In the genomic region with DNA sequence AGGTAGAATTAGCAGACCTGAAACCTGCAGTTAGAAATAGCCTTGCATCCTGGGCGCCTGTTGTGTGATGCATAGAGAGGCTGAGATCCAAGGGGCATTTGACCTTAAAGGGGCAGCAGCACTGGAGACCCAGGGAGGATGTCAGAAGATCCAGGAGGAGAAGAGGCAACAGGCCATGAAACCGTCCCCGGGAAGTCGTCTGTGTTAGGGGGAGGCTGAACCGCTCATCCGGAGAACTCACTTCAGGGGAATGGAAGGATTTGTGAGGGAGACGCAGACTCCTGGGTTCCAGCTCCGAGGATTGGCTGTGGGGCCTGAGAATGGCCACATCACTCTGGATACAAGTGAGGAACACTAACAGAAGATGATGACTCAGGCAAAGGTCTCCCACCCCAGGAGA, we compare ENCODE assay signal across 22 mouse cellular contexts.
DNase-seq lines count a peak whose midpoint lies in the region; ATAC-seq and TF ChIP-seq lines count a peak whose summit lies in the region.
"Had no signal": no experiment of that assay in that cellular context is flagged by ENCODE, and none has a peak within 500 bp of the region (broad histone marks: within the 10 kb centered on the region; RNA-seq: fewer than 3 reads in every experiment).

No protein-coding gene starts in this region.

- H3K79me2 ChIP-seq in heart, adult 2 months (replicated peaks; ENCODE audit: control insufficient read depth, insufficient read depth, low read length), result peaks cover 2% of the 10 kb centered on the region; the same call in 1 of the 2 replicates

- peaks cover 8% of the 10 kb centered on the region for H3K36me3 ChIP-seq in heart, adult 2 months (ENCODE audit: control insufficient read depth, insufficient read depth, low read length)
- 0 out of 2 replicates have a peak, but pooled peaks cover 3% of the 10 kb centered on the region for H3K36me3 ChIP-seq in heart, postnatal 0 days (replicated peaks; ENCODE audit: control insufficient read depth, insufficient read depth, low read length)
- H3K36me3 ChIP-seq in kidney, postnatal 0 days (ENCODE audit: insufficient read depth, low read length), result no peaks in the 10 kb centered on the region
- H3K36me3 ChIP-seq in limb, embryonic 10.5 days, result peaks cover 15% of the 10 kb centered on the region
- H3K36me3 ChIP-seq: embryonic facial prominence, embryonic 15.5 days had no signal

- no peak overlapping the region for H3K4me3 ChIP-seq in heart, adult 2 months
- H3K4me3 ChIP-seq in heart, postnatal 0 days (ENCODE audit: low read depth, low read length), result no peak overlapping the region
- H3K4me3 ChIP-seq in kidney, postnatal 0 days (replicated peaks; ENCODE audit: low read depth, low read length), result no peak overlapping the region
- H3K4me3 ChIP-seq in limb, embryonic 10.5 days, result no peak overlapping the region
- H3K4me3 ChIP-seq: embryonic facial prominence, embryonic 15.5 days; left cerebral cortex, adult 2 months had no signal

- no peaks in the 10 kb centered on the region for H3K9me3 ChIP-seq in heart, postnatal 0 days (replicated peaks; ENCODE audit: control insufficient read depth, low read length)
- no peaks in the 10 kb centered on the region for H3K9me3 ChIP-seq in kidney, postnatal 0 days (replicated peaks; ENCODE audit: low read length)
- no peaks in the 10 kb centered on the region for H3K9me3 ChIP-seq in limb, embryonic 10.5 days (replicated peaks)
- H3K9me3 ChIP-seq: embryonic facial prominence, embryonic 15.5 days had no signal

- H3K4me1 ChIP-seq in heart, adult 2 months (ENCODE audit: control insufficient read depth, insufficient read depth, low read length), result peaks cover 36% of the 10 kb centered on the region
- H3K4me1 ChIP-seq in heart, postnatal 0 days (ENCODE audit: control insufficient read depth, insufficient read depth), result peaks cover 31% of the 10 kb centered on the region
- H3K4me1 ChIP-seq in kidney, postnatal 0 days (replicated peaks; ENCODE audit: insufficient read depth, low read length), result peaks cover 73% of the 10 kb centered on the region
- peaks cover 78% of the 10 kb centered on the region for H3K4me1 ChIP-seq in limb, embryonic 10.5 days

- ATAC-seq in heart, postnatal 0 days (ENCODE audit: insufficient read depth, low read depth), result no peak
- ATAC-seq in kidney, postnatal 0 days (replicated peaks; ENCODE audit: low FRiP score, low read depth), result peak; percentile 26; the same call in 1 of the 2 replicates
- ATAC-seq: CD4-positive, CD25-positive, alpha-beta regulatory T cell, adult 4 months; forebrain, embryonic 14.5 days; inflammation-experienced regulatory T-cells, adult 6 months; liver, postnatal 0 days had no signal

- DNase-seq in heart, adult 2 months, result no peak
- no peak for DNase-seq in heart, postnatal 14 days
- DNase-seq in heart, postnatal 0 days (ENCODE audit: low spot score), result no peak
- DNase-seq in heart, adult 18-20 months, result no peak
- peak; percentile 77 for DNase-seq in kidney, postnatal 0 days (ENCODE audit: low spot score)
- DNase-seq in kidney, postnatal 36 days, result no peak
- DNase-seq in limb, embryonic 10.5 days (ENCODE audit: low spot score), result no peak
- DNase-seq: adrenal gland, postnatal 14 days; cerebellum, adult 8-10 months; cerebellum, postnatal 36 days; gastrocnemius, postnatal 14 days; liver, postnatal 0 days; lung, postnatal 10 days; thymus, postnatal 14 days had no signal

- intact Hi-C loops in heart, adult 2 months (cut with DNase I), result loop anchor here (2.0 to 5.0 kb wide), 3 partner anchors 14 to 145 kb away; no protein-coding TSS in a partner anchor
- intact Hi-C loops in heart, postnatal 14 days (cut with DNase I), result loop anchor here (2.0 to 5.0 kb wide), 2 partner anchors 28 to 70 kb away; no protein-coding TSS in a partner anchor

- H3K9ac ChIP-seq in heart, adult 2 months (ENCODE audit: low read depth, low read length), result no peak overlapping the region
- H3K9ac ChIP-seq in heart, postnatal 0 days (replicated peaks; ENCODE audit: low read depth, low read length), result no peak overlapping the region
- no peak overlapping the region; the same call in 1 of the 2 replicates for H3K9ac ChIP-seq in kidney, postnatal 0 days (ENCODE audit: low read depth, low read length)
- H3K9ac ChIP-seq: embryonic facial prominence, embryonic 15.5 days; hindbrain, embryonic 14.5 days; liver, postnatal 0 days had no signal

- no peak overlapping the region for H3K4me2 ChIP-seq in heart, postnatal 0 days (ENCODE audit: low read depth, low read length)
- H3K4me2 ChIP-seq in kidney, postnatal 0 days (ENCODE audit: low read length), result peak overlapping the region; percentile 26; the same call in 1 of the 2 replicates
- H3K4me2 ChIP-seq: embryonic facial prominence, embryonic 15.5 days; hindbrain, embryonic 14.5 days; liver, embryonic 11.5 days; midbrain, embryonic 11.5 days had no signal

- WGBS in heart, adult 2 months, result 57% methylated on average over 8 of the region's 8 CpGs
- 61% methylated on average over 8 of the region's 8 CpGs for whole genome bisulfite sequencing in heart, postnatal 0 days
- WGBS in kidney, postnatal 0 days, result 32% methylated on average over 8 of the region's 8 CpGs
- 73% methylated on average over 8 of the region's 8 CpGs for WGBS in limb, embryonic 10.5 days

- H3K27ac ChIP-seq in heart, adult 2 months, result peak overlapping the region; percentile 95
- H3K27ac ChIP-seq in heart, postnatal 0 days (ENCODE audit: low read depth), result peak overlapping the region; percentile 93
- peak overlapping the region; percentile 70 for H3K27ac ChIP-seq in kidney, postnatal 0 days
- H3K27ac ChIP-seq in limb, embryonic 10.5 days, result 0 out of 2 replicates have a peak overlapping the region, but pooled peaks have one; percentile 9
- H3K27ac ChIP-seq: embryonic facial prominence, embryonic 15.5 days; hindbrain, embryonic 14.5 days; left cerebral cortex, adult 2 months had no signal

- no peak for TF ChIP-seq POLR2A in heart, adult 2 months (IDR thresholded peaks at IDR 0.05; ENCODE audit: insufficient read depth, low read depth, low read length)

- TF ChIP-seq EP300 in heart, adult 2 months (IDR thresholded peaks at IDR 0.05; ENCODE audit: insufficient read depth, low read depth, low read length), result no peak
- TF ChIP-seq EP300 in heart, postnatal 0 days (IDR thresholded peaks at IDR 0.05; ENCODE audit: low read depth), result no peak

- H3K27me3 ChIP-seq in heart, adult 2 months (ENCODE audit: control insufficient read depth, insufficient read depth, low read length), result no peaks in the 10 kb centered on the region
- no peaks in the 10 kb centered on the region for H3K27me3 ChIP-seq in heart, postnatal 0 days (ENCODE audit: control insufficient read depth, insufficient read depth, low read length)
- H3K27me3 ChIP-seq in kidney, postnatal 0 days (ENCODE audit: insufficient read depth, low read length), result no peaks in the 10 kb centered on the region
- no peaks in the 10 kb centered on the region for H3K27me3 ChIP-seq in limb, embryonic 10.5 days (ENCODE audit: low read depth, poor library complexity, severe bottlenecking)
- H3K27me3 ChIP-seq: embryonic facial prominence, embryonic 15.5 days had no signal

- TF ChIP-seq CTCF in heart, adult 2 months (IDR thresholded peaks at IDR 0.05), result no peak
- TF ChIP-seq CTCF in heart, postnatal 0 days (IDR thresholded peaks at IDR 0.05; ENCODE audit: low read depth), result no peak
- TF ChIP-seq CTCF in kidney, postnatal 0 days (IDR thresholded peaks at IDR 0.05; ENCODE audit: low read depth), result no peak

Comparison
In these comparisons a context has a peak if more than half of its experiments do, and no peak if none do; other contexts are left out.
1. H3K27ac ChIP-seq: peak in every context shown above with its lines; median percentile 95 in heart, adult 2 months; 93 in heart, postnatal 0 days; 70 in kidney, postnatal 0 days; 9 in limb, embryonic 10.5 days.